Mouse (Mus musculus): ENCODE measurements at regions not wholly inside any gene's neighbourhood (a gene's known extent, or its start where the extent isn't known, plus 50 kb on each side); places are given as distances from the start of the nearest gene placed in this dataset.
"Not testable (repeated sequence)": the region's sequence is repeated elsewhere in the genome, so short reads cannot be mapped to it uniquely, and the experiment has no call there.

GRCm38 (mm10) chr1:157622156-157622555 is 115.6 kb downstream of the Sec16b start:
- H3K9me3 ChIP-seq; H3K9ac ChIP-seq; H3K36me3 ChIP-seq; H3K4me3 ChIP-seq; H3K4me2 ChIP-seq (replicated peaks); H3K27me3 ChIP-seq (replicated peaks); ATAC-seq (ENCODE audit: low FRiP score, low read depth); H3K4me1 ChIP-seq; H3K27ac ChIP-seq: not testable (repeated sequence)
- WGBS = 94% methylated on average over 16 of the region's 16 CpGs

GRCm38 (mm10) chr1:157632586-157632985 is 126.1 kb downstream of the Sec16b start:
- Histone ChIP-seq H3K9ac (no peak overlapping the region), H3K4me1 (no peaks in the 10 kb centered on the region), H3K27ac (no peak overlapping the region), H3K27me3 (replicated peaks) (no peaks in the 10 kb centered on the region), H3K36me3 (no peaks in the 10 kb centered on the region), H3K4me2 (replicated peaks) (no peak overlapping the region), H3K9me3 (no peaks in the 10 kb centered on the region), H3K4me3 (no peak overlapping the region)
- no peak for ATAC-seq (ENCODE audit: low FRiP score, low read depth)
- WGBS = 81% methylated on average over 3 of the region's 3 CpGs

DNA sequence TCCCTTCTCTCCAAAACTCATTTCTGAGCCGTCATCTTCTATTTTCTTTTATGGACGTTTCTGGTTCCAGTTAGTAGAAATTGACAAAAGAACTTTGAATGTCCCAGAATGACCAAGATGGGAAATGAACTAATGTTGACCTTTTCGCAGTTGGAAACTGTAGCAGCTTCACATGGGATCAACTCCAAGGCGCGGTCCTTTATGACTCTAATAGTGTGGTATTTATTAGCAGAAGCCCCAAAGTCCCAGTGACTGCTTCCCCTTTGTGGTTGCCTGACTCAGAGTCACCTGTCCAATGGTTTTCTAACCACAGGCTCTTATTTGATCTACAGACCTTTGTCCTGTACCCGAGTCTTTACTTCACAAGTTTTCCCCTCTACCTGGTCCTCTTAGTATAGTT is 126.9 kb downstream of the Sec16b start:
- ATAC-seq (ENCODE audit: low FRiP score, low read depth) = no peak
- Histone ChIP-seq H3K27ac (no peak overlapping the region), H3K4me3 (no peak overlapping the region), H3K4me2 (replicated peaks) (no peak overlapping the region), H3K9me3 (no peaks in the 10 kb centered on the region), H3K9ac (no peak overlapping the region), H3K36me3 (no peaks in the 10 kb centered on the region), H3K4me1 (no peaks in the 10 kb centered on the region), H3K27me3 (replicated peaks) (no peaks in the 10 kb centered on the region)
- 84% methylated on average over 6 of the region's 6 CpGs for WGBS

DNA sequence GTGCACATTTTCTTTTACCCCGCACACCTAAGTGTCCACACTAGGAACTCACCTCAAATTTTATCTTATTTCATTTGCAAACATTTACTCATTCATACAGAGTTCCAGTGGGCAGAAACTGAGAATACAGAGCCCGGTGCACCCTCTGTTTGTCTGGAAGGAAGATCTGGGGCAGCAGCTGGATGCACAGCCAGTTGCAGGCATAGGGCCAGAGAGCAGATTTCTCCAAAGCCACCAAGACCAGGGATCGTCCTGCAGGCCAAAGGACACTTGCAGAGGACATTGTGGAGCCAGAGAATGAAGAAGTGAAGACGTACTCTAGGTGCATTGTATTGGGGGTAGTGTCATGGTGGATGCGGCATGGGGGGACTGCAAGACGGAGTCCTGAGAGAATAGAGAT is 129.2 kb downstream of the Sec16b start:
- Histone ChIP-seq H3K9ac (no peak overlapping the region), H3K27ac (no peak overlapping the region), H3K4me2 (replicated peaks) (no peak overlapping the region), H3K27me3 (replicated peaks) (no peaks in the 10 kb centered on the region), H3K4me1 (no peaks in the 10 kb centered on the region), H3K9me3 (no peaks in the 10 kb centered on the region), H3K4me3 (no peak overlapping the region), H3K36me3 (no peaks in the 10 kb centered on the region)
- no peak for ATAC-seq (ENCODE audit: low FRiP score, low read depth)
- WGBS = 93% methylated on average over 6 of the region's 6 CpGs

DNA sequence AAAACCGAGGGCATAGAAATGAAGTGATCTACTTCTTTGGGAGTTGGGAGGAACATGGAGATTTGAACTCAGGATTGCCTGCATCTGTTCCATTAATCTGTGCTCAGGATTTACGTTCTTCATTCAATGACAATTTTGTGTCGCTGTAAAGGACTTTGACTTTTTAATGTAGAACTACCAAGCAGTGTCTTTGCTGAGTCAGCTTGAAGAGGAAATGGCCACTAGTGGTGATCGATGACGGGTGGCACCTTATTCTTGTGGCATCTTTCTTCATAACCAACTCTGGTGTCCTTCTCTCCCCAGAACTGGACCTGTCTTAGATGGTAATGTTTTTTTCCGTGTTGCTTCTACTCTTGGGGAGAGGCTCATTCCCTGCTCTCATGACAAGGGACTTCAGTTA is 137.0 kb downstream of the Sec16b start:
- Histone ChIP-seq H3K4me1 (no peaks in the 10 kb centered on the region), H3K4me3 (no peak overlapping the region), H3K27me3 (replicated peaks) (no peaks in the 10 kb centered on the region), H3K4me2 (replicated peaks) (no peak overlapping the region), H3K9me3 (no peaks in the 10 kb centered on the region), H3K27ac (no peak overlapping the region), H3K9ac (no peak overlapping the region), H3K36me3 (no peaks in the 10 kb centered on the region)
- WGBS = 89% methylated on average over 6 of the region's 6 CpGs
- ATAC-seq (ENCODE audit: low FRiP score, low read depth) = no peak

- 67% methylated on average over 8 of the region's 8 CpGs for WGBS
- H3K27me3 ChIP-seq (replicated peaks) = no peaks in the 10 kb centered on the region
- ATAC-seq (ENCODE audit: low FRiP score, low read depth) = no peak
- no peak overlapping the region for H3K27ac ChIP-seq
- no peaks in the 10 kb centered on the region for H3K9me3 ChIP-seq
- H3K4me2 ChIP-seq (replicated peaks) = no peak overlapping the region
- H3K4me1 ChIP-seq = no peaks in the 10 kb centered on the region
- H3K9ac ChIP-seq = no peak overlapping the region
- no peaks in the 10 kb centered on the region for H3K36me3 ChIP-seq
- H3K4me3 ChIP-seq = no peak overlapping the region
These were observed 139.3 kb downstream of the Sec16b start for GRCm38 (mm10) chr1:157645682-157646421.

DNA sequence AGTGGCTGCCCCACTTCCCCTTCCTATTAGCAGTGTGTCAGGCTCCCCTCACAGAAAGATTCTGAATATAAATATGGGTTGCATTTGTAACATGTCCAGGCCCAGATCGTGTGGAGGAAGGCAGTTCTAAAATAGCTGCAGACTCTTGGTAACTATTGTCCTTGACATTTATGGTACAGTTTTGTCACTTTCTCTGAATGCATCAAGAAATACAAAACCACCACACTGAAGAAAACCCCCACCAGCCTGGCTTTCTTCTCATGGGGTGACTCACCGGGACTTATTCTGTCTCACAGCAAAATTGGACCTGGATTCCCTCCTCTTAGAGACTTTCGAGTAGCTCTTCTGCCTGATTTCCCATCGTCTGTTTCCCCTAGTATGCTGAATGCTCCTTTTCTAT is 148.9 kb downstream of the Sec16b start:
- 68% methylated on average over 4 of the region's 4 CpGs for whole genome bisulfite sequencing

GRCm38 (mm10) chr1:157669626-157670025 is 163.1 kb downstream of the Sec16b start:
- Histone ChIP-seq H3K9me3 (no peaks in the 10 kb centered on the region), H3K4me1 (no peaks in the 10 kb centered on the region), H3K36me3 (no peaks in the 10 kb centered on the region), H3K27me3 (replicated peaks) (no peaks in the 10 kb centered on the region), H3K4me3 (no peak overlapping the region), H3K9ac (no peak overlapping the region), H3K4me2 (replicated peaks) (no peak overlapping the region), H3K27ac (no peak overlapping the region)
- no peak for ATAC-seq (ENCODE audit: low FRiP score, low read depth)
- 92% methylated on average over 6 of the region's 6 CpGs for WGBS

More for the DNA sequence above, 148.9 kb downstream of the Sec16b start:
- no peak for ATAC-seq (ENCODE audit: low FRiP score, low read depth)
- no peak overlapping the region for H3K4me2 ChIP-seq (replicated peaks)
- H3K4me3 ChIP-seq = no peak overlapping the region
- no peak overlapping the region for H3K9ac ChIP-seq
- H3K36me3 ChIP-seq = no peaks in the 10 kb centered on the region
- no peaks in the 10 kb centered on the region for H3K9me3 ChIP-seq
- no peaks in the 10 kb centered on the region for H3K4me1 ChIP-seq
- H3K27me3 ChIP-seq (replicated peaks) = no peaks in the 10 kb centered on the region
- no peak overlapping the region for H3K27ac ChIP-seq

DNA sequence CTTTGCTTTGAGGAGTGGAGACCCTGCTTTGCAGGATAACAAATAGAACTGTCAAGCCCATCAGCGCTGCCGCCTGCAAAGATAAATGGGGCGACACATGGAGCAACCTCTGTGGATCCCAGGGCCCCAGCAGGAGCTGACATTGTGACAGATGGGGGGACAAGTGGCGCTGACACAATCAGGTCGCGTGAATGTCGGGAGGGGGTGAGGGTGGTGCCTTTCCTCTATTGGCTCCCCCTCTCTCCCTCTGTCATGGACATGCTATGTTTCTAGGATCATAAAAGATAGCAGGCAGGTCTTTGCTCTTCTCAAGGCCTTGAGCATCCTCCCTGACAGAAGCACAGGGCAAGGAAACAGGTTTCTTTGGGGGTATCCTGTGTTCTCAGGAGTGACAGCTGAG is 177.8 kb downstream of the Sec16b start:
- Histone ChIP-seq H3K4me2 (replicated peaks) (no peak overlapping the region), H3K27ac (no peak overlapping the region), H3K27me3 (replicated peaks) (no peaks in the 10 kb centered on the region), H3K4me3 (no peak overlapping the region), H3K36me3 (no peaks in the 10 kb centered on the region), H3K9me3 (no peaks in the 10 kb centered on the region), H3K9ac (no peak overlapping the region), H3K4me1 (peaks cover 4% of the 10 kb centered on the region)
- ATAC-seq (ENCODE audit: low FRiP score, low read depth) = no peak
- 21% methylated on average over 7 of the region's 7 CpGs for WGBS

- H3K4me1 ChIP-seq = no peaks in the 10 kb centered on the region
- no peak overlapping the region for H3K27ac ChIP-seq
- no peaks in the 10 kb centered on the region for H3K27me3 ChIP-seq (replicated peaks)
- no peak overlapping the region for H3K4me3 ChIP-seq
- no peak overlapping the region for H3K4me2 ChIP-seq (replicated peaks)
- H3K9me3 ChIP-seq = no peaks in the 10 kb centered on the region
- no peaks in the 10 kb centered on the region for H3K36me3 ChIP-seq
- WGBS = 80% methylated on average over 2 of the region's 2 CpGs
- H3K9ac ChIP-seq = no peak overlapping the region
- no peak for ATAC-seq (ENCODE audit: low FRiP score, low read depth)
These were observed 188.7 kb downstream of the Sec16b start for GRCm38 (mm10) chr1:157695198-157695597.

GRCm38 (mm10) chr1:157703639-157704038 is 197.1 kb downstream of the Sec16b start:
- no peak overlapping the region for H3K9ac ChIP-seq
- WGBS = 73% methylated on average over 6 of the region's 6 CpGs
- no peak for ATAC-seq (ENCODE audit: low FRiP score, low read depth)

DNA sequence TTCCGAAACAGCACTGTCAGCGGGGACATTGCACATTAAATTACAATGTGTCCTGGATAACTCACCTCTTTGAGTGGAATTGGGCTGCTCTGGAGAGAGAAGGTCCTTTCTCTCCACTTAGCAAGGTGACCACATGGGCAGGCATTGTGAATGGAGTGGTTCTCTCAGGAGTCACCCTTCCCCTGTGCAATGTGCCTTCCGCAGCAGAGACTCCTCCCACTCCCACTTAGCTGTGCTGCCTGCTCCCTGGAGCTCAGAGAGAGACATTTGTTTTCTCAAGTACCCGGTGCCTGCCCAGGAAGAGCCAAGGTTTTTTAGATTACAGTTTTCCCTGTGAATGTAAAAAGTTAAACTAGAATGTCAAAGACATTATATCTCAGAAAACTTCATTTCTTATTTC is 198.8 kb downstream of the Sec16b start:
- no peaks in the 10 kb centered on the region for H3K9me3 ChIP-seq
- no peak for ATAC-seq (ENCODE audit: low FRiP score, low read depth)
- no peaks in the 10 kb centered on the region for H3K27me3 ChIP-seq (replicated peaks)
- no peaks in the 10 kb centered on the region for H3K36me3 ChIP-seq
- H3K4me2 ChIP-seq (replicated peaks) = no peak overlapping the region
- 44% methylated on average over 4 of the region's 4 CpGs for WGBS
- no peak overlapping the region for H3K4me3 ChIP-seq
- H3K4me1 ChIP-seq = no peaks in the 10 kb centered on the region
- no peak overlapping the region for H3K9ac ChIP-seq
- H3K27ac ChIP-seq = no peak overlapping the region

More at GRCm38 (mm10) chr1:157703639-157704038, 197.1 kb downstream of the Sec16b start:
- H3K9me3 ChIP-seq = no peaks in the 10 kb centered on the region
- H3K36me3 ChIP-seq = no peaks in the 10 kb centered on the region
- H3K27me3 ChIP-seq (replicated peaks) = no peaks in the 10 kb centered on the region
- H3K4me2 ChIP-seq (replicated peaks) = no peak overlapping the region
- H3K27ac ChIP-seq = no peak overlapping the region
- H3K4me3 ChIP-seq = no peak overlapping the region
- H3K4me1 ChIP-seq = no peaks in the 10 kb centered on the region

DNA sequence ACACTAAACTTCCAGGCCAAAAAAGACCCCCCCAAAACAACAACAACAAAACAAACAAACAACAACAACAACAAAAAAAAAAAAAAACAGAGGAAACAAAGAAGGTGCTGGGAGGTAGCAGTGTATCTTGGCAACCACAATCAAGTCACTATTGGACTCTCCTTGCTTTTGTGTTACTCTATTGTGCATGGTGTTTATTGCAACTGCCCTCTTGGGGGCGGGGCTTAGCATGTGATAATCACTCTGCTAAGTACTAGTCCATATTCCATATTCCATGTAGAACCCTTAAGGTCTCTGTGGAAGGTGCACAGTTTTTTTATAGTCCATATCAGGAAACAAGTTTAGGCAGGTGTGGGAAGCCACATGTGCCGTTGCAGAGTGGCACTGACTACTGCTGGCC is 200.7 kb downstream of the Sec16b start:
- H3K4me2 ChIP-seq (replicated peaks) = no peak overlapping the region
- H3K4me3 ChIP-seq = no peak overlapping the region
- no peaks in the 10 kb centered on the region for H3K4me1 ChIP-seq
- H3K36me3 ChIP-seq = no peaks in the 10 kb centered on the region
- no peaks in the 10 kb centered on the region for H3K27me3 ChIP-seq (replicated peaks)
- WGBS = 91% methylated on average over 2 of the region's 2 CpGs
- no peak overlapping the region for H3K9ac ChIP-seq
- H3K27ac ChIP-seq = no peak overlapping the region
- ATAC-seq (ENCODE audit: low FRiP score, low read depth) = no peak
- H3K9me3 ChIP-seq = no peaks in the 10 kb centered on the region
